Comparison of ENCODE assay signal across 31 mouse cellular contexts in the genomic region with DNA sequence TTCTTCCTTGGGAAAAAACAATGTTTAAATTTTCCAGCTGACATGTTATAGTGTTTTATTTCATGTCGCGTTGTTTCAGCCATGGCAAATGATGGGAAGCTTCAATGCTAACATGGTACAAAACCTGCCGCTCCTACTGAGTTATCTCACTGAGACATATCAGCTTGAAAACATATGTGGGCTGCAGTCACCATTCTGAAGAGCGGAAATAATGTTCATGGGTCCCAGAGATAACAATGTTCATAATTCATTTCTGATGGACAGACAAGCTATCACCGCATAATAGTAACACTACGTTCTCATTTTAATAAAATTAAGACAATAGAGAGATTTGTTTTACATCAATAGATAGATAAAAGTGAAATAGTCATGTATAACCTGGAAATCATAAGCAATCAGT.
"Had no signal": no experiment of that assay in that cellular context is flagged by ENCODE, and none has a peak within 500 bp of the region (broad histone marks: within the 10 kb centered on the region; RNA-seq: fewer than 3 reads in every experiment).

No protein-coding gene starts in this region.

- H3K4me1 ChIP-seq: limb, embryonic 10.5 days; limb, embryonic 12.5 days; limb, embryonic 13.5 days; limb, embryonic 15.5 days; liver, embryonic 12.5 days; liver, embryonic 13.5 days; liver, embryonic 15.5 days; lung, embryonic 15.5 days; megakaryocyte, embryonic 14.5 days; midbrain, embryonic 10.5 days; midbrain, embryonic 12.5 days; midbrain, embryonic 13.5 days; midbrain, embryonic 15.5 days had no signal

- H3K9ac ChIP-seq: limb, embryonic 12.5 days; limb, embryonic 13.5 days; limb, embryonic 15.5 days; liver, embryonic 12.5 days; liver, embryonic 13.5 days; liver, embryonic 14.5 days; liver, embryonic 15.5 days; liver, postnatal 0 days; lung, embryonic 14.5 days; lung, embryonic 15.5 days; midbrain, embryonic 12.5 days; midbrain, embryonic 13.5 days; midbrain, embryonic 15.5 days had no signal

- H3K9me3 ChIP-seq: limb, embryonic 10.5 days; limb, embryonic 12.5 days; limb, embryonic 13.5 days; limb, embryonic 15.5 days; liver, embryonic 12.5 days; liver, embryonic 13.5 days; liver, embryonic 15.5 days; lung, embryonic 15.5 days; megakaryocyte, embryonic 14.5 days; midbrain, embryonic 10.5 days; midbrain, embryonic 12.5 days; midbrain, embryonic 13.5 days; midbrain, embryonic 15.5 days had no signal

- H3K36me3 ChIP-seq: limb, embryonic 10.5 days; limb, embryonic 12.5 days; limb, embryonic 13.5 days; limb, embryonic 15.5 days; liver, embryonic 12.5 days; liver, embryonic 13.5 days; liver, embryonic 15.5 days; lung, embryonic 15.5 days; midbrain, embryonic 10.5 days; midbrain, embryonic 12.5 days; midbrain, embryonic 13.5 days; midbrain, embryonic 15.5 days had no signal

- ATAC-seq: liver, embryonic 12.5 days; liver, postnatal 0 days; lung, postnatal 0 days; midbrain, embryonic 13.5 days; midbrain, embryonic 15.5 days; midbrain, embryonic 16.5 days had no signal

- H3K27ac ChIP-seq: limb, embryonic 10.5 days; limb, embryonic 12.5 days; limb, embryonic 13.5 days; limb, embryonic 15.5 days; liver, embryonic 12.5 days; liver, embryonic 13.5 days; liver, embryonic 14.5 days; liver, embryonic 15.5 days; lung, embryonic 15.5 days; macrophage; midbrain, embryonic 10.5 days; midbrain, embryonic 12.5 days; midbrain, embryonic 13.5 days; midbrain, embryonic 15.5 days had no signal

- H3K4me2 ChIP-seq: limb, embryonic 12.5 days; limb, embryonic 13.5 days; limb, embryonic 15.5 days; liver, embryonic 11.5 days; liver, embryonic 12.5 days; liver, embryonic 13.5 days; liver, embryonic 15.5 days; lung, embryonic 14.5 days; lung, embryonic 15.5 days; midbrain, embryonic 11.5 days; midbrain, embryonic 12.5 days; midbrain, embryonic 13.5 days; midbrain, embryonic 15.5 days had no signal

- H3K4me3 ChIP-seq: limb, embryonic 10.5 days; limb, embryonic 12.5 days; limb, embryonic 13.5 days; limb, embryonic 15.5 days; liver, embryonic 12.5 days; liver, embryonic 13.5 days; liver, embryonic 15.5 days; lung, embryonic 15.5 days; megakaryocyte, embryonic 14.5 days; midbrain, embryonic 10.5 days; midbrain, embryonic 12.5 days; midbrain, embryonic 13.5 days; midbrain, embryonic 15.5 days; myocyte had no signal

- H3K27me3 ChIP-seq: limb, embryonic 12.5 days; limb, embryonic 13.5 days; limb, embryonic 15.5 days; liver, embryonic 12.5 days; liver, embryonic 13.5 days; liver, embryonic 15.5 days; lung, embryonic 15.5 days; megakaryocyte, embryonic 14.5 days; midbrain, embryonic 12.5 days; midbrain, embryonic 13.5 days; midbrain, embryonic 15.5 days had no signal

- DNase-seq: left cerebral cortex, postnatal 4 days; liver; liver, embryonic 13.5 days; liver, postnatal 0 days; lung, adult 18-20 months; lung, adult 2 months; lung, embryonic 14.5 days; lung, postnatal 10 days; lung, postnatal 14 days; lung, postnatal 36 days; lung, postnatal 4 days; midbrain, embryonic 14.5 days had no signal
